Mouse (Mus musculus) thymus, postnatal 14 days (tissue): ENCODE data around the gene Ugt1a2.
"Not testable (repeated sequence)": the region's sequence is repeated elsewhere in the genome, so short reads cannot be mapped to it uniquely, and the experiment has no call there.

Source experiments
- DNase-seq: peaks from one replicate; pipeline ENCODE4 v3.0.0; 2021

Gene Ugt1a2

GRCm38 (mm10) chr1:88200456-88200855 lies at the start of gene Ugt1a2:
Gene Ugt1a2 (plus strand): TSS chr1:88200601.
- no peak for DNase-seq

- DNase-seq: no peak
Measured at GRCm38 (mm10) chr1:88158430-88158829, 42.0 kb upstream of the Ugt1a2 start.

GRCm38 (mm10) chr1:88165711-88166110 lies 34.7 kb upstream of the Ugt1a2 start, which contains the start of gene Ugt1a5:
Gene Ugt1a5 (plus strand): TSS chr1:88166012.
- DNase-seq: no peak

- not testable (repeated sequence) for DNase-seq
Measured at GRCm38 (mm10) chr1:88172190-88172589, 28.2 kb upstream of the Ugt1a2 start.

GRCm38 (mm10) chr1:88179657-88180056 lies 20.7 kb upstream of the Ugt1a2 start:
- DNase-seq: no peak

GRCm38 (mm10) chr1:88186325-88186935 lies 14.0 kb upstream of the Ugt1a2 start:
- no peak for DNase-seq

- DNase-seq: no peak
Measured at GRCm38 (mm10) chr1:88192136-88192535, 8.3 kb upstream of the Ugt1a2 start.

- no peak for DNase-seq
Measured at GRCm38 (mm10) chr1:88195687-88196086, 4.7 kb upstream of the Ugt1a2 start.

GRCm38 (mm10) chr1:88197443-88197842 lies 3.0 kb upstream of the Ugt1a2 start:
- no peak for DNase-seq

GRCm38 (mm10) chr1:88199996-88200395 lies 405 bp upstream of the Ugt1a2 start:
- no peak for DNase-seq

GRCm38 (mm10) chr1:88205294-88205922 lies 5.0 kb downstream of the Ugt1a2 start, which contains the start of gene Dnajb3:
Gene Dnajb3 (minus strand): TSS chr1:88205782.
- peak; percentile 88 for DNase-seq

- no peak for DNase-seq
Measured at GRCm38 (mm10) chr1:88206843-88207479, 6.6 kb downstream of the Ugt1a2 start.

GRCm38 (mm10) chr1:88211812-88212211 lies 11.4 kb downstream of the Ugt1a2 start, which contains the start of gene Ugt1a1:
Gene Ugt1a1 (plus strand): TSS chr1:88211959.
- no peak for DNase-seq

GRCm38 (mm10) chr1:88212341-88213045 lies 12.1 kb downstream of the Ugt1a2 start:
- no peak for DNase-seq

- no peak for DNase-seq
Measured at GRCm38 (mm10) chr1:88213061-88213460, 12.7 kb downstream of the Ugt1a2 start.

- DNase-seq: no peak
Measured at GRCm38 (mm10) chr1:88213766-88214461, 13.5 kb downstream of the Ugt1a2 start.

GRCm38 (mm10) chr1:88214462-88214952 lies 14.1 kb downstream of the Ugt1a2 start:
- no peak for DNase-seq

GRCm38 (mm10) chr1:88215466-88216380 lies 15.3 kb downstream of the Ugt1a2 start:
- no peak for DNase-seq

GRCm38 (mm10) chr1:88216551-88216950 lies 16.1 kb downstream of the Ugt1a2 start:
- no peak for DNase-seq

- peak; percentile 19 for DNase-seq
Measured at GRCm38 (mm10) chr1:88217144-88217543, 16.7 kb downstream of the Ugt1a2 start.

- DNase-seq: no peak
Measured at GRCm38 (mm10) chr1:88217576-88217975, 17.2 kb downstream of the Ugt1a2 start.
